Mouse (Mus musculus) MEL-GATA-1-ER (cell line): ENCODE data around the gene Mknk2.
A peak's percentile ranks its signal among the peaks of the same experiment; 100 is the strongest.
"Not testable (repeated sequence)": the region's sequence is repeated elsewhere in the genome, so short reads cannot be mapped to it uniquely, and the experiment has no call there.

Experiments
- DNase-seq: peaks from one replicate; pipeline ENCODE4 v3.0.0-alpha.2; 2012; ENCODE audit warnings: low read depth; ENCODE audit errors: extremely low read depth

The Mknk2 gene

DNA sequence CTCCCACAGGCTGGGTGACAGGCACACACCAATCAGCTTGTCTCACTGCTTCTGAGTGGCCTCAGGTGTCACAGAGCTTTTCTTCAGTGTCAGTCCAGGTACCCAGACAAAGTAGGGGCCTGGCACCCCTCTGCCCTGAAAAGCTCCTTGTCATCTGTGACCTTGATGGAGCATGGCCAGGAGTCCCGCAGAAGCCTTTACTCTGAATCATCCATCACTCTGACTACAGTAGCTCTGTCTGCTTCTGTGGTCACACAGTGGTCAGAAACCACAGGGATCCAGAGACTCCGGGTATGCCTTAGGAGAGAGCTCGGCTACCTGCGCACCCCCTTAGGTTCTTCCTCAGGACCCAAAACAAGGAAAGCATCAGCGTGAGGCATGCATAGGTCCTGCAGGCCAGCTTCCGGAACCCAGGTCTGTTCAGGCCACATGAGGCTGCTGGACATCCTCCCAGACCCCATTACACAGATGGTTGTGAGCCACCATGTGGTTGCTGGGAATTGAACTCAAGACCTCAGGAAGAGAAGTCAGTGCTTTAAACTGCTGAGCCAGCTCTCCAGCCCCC, 24.7 kb downstream of the Mknk2 start:
- DNase-seq: no peak

GRCm38 (mm10) chr10:80650392-80650791, 27.5 kb downstream of the Mknk2 start:
- DNase-seq: no peak

DNA sequence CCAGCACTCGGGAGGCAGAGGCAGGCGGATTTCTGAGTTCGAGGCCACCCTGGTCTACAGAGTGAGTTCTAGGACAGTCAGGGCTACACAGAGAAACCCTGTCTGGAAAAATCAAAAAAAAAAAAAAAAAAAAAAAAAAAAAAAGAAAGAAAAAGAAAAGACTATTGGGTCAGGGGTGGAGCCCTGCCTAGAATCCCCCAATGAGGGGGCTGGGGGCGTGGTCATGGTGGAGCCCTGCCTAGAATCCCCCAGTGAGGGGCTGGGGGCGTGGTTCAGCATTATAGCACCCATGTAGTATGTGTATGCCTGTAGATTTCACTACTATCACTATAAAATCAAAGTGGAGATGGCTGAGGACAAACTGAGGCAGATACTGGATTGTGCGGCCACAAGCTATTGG, 28.0 kb downstream of the Mknk2 start:
- DNase-seq: not testable (repeated sequence)

DNA sequence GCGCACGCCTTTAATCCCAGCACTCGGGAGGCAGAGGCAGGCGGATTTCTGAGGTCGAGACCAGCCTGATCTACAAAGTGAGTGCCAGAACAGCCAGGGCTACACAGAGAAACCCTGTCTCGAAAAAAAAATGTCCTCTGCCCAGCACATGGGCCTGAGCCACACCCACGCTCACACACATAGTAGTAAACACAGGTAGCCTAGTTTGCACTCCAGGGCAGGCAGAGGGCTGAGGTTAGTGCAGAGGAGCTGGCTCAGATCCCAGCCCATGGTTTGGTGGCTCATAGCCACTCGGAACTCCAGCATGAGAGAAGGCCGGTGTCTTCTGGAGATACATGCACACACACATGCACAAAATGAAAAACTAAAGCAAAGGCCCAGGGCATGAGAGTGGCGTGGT, 31.0 kb downstream of the Mknk2 start:
- no peak for DNase-seq

DNA sequence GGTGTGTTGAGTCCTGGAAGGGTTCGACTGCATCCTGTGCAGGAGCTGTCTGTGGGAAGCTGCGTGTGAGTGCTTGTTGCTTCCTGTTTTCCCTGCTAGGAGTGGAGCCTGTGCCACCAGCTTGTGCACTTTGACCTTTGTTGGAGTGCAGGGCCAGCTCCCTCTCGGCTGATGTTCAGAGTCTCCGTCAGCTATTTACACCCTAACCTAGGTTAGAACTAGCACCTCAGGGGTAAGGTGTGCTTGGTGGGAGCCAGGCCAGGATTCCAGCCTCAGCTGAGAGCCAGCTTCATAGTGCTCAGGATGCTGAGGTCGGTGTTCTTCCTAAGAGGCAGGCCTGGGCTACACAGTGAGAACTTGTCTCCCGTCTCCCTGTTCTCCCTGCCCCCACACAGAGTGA, 42.6 kb downstream of the Mknk2 start:
- DNase-seq: no peak

DNA sequence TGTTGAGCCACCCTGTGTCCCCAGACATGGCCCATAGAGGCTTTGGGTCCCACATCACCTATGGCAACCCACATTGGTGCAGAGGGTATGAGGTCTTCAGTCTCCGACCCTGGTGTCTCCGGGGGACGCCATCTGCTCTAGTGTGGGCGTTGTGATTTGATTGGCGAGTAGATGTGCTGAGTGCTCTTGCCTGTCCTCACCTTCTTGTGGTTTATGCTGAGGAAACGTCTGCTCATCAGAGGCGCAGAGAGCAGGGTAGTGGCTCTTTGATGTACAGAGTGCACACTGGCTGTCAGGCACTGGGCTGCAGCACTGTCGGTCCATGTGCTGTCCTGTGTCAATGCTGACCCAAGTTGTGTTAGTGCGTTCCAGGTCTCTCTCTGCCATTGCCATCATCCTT, 49.0 kb downstream of the Mknk2 start:
- DNase-seq: no peak

- DNase-seq: no peak
Observed at GRCm38 (mm10) chr10:80627685-80628084, 50.2 kb downstream of the Mknk2 start.

GRCm38 (mm10) chr10:80625764-80626163, 52.1 kb downstream of the Mknk2 start:
- no peak for DNase-seq

GRCm38 (mm10) chr10:80623457-80624191, 54.3 kb downstream of the Mknk2 start:
- peak; percentile 41 for DNase-seq

DNA sequence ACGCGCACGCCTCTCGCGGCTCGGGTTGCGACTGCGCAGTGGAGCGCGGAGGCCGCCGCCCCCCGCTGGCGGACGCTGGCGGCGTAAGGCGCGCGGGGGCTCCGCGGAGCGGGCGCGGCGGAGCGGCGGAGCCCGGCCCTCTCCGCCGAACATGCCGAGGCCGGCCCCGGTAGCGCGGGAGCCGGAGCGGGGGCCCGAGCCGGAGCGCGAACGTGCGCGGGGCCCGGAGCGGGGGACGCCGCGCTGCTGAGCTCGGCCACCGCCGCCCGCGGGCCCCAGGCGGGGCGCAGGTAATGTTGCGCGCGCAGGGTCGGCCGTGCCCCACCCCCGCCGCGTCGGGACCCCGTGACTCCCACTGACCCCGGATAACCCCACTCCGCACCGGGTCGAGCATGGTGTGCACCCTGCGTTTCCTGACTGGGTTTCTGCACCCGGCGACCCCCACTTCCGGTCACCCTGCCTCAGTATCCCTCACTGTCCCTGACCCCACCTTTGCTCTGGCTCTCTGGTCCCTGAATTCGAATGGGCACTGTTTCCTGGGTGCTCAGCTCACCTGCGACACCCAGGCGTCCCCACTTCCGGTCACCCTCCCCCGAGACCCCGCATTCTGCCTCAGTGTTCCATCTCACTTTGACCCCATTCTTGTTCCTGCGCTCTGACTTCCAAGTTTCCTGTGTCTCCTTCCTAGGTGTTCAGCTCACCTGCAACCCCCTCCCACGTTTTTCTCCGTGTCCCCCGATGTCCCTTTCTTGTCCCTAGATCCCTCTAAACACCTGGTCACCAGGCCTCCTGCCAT, 55.1 kb downstream of the Mknk2 start, which contains the start of gene Csnk1g2:
Csnk1g2 (plus strand) TSS at position 178 of the 796 bp plus-strand sequence.
- DNase-seq: no peak

- DNase-seq: peak; percentile 100
Observed at GRCm38 (mm10) chr10:80621940-80622660, 55.8 kb downstream of the Mknk2 start.

DNA sequence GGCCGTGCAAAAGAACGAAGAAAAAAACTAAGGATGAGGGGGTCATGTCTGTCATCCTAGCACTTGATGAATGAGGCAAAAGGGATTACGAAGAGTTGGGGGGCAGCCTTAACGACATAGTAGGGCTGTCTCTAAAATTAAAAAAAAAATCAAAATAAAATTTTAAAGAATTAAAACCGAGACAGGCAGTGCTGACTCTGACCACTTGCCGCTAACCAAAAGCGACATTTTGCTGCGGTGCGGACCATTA, 56.3 kb downstream of the Mknk2 start:
- no peak for DNase-seq

DNA sequence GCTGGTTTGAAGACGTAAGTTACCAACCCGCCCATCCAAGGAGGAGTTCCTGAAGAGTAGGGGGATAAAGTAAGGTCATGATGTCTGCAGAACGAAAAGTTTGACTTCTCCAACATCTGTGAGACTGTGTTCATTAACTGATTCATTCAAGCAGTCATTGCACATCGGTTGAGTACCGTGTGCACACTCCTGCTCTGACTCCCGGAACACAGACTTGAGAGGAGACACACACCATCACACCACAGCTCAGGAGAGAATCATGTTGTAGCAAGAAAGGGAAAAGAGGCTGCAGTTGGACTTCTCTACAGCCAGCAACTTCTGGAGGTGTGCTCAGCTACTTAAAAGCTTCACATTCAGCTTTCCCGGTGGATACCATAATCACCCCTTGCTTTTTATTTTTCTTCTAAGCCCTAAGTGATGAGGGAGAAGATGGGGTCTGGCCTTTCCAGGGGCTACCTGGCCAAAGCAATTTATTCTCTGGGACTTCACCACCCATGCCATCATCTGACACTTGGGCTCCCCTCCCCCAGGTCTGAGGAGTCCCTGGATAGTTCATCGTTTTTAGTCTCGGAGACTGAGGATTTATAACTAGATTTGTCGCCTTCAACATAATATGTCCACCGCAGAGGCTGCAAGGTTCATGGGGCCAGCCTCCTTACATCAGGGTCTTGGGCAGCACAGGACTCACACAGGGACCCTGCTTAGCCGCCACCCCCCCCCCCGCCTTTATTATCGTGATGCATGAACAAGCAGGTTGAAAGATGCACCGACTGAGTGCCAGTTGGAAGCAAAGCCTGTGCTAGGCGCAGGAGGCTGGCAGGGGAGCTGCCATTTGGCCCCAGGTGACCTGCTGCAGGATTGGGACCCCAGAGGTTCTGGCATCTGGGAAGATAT, 56.9 kb downstream of the Mknk2 start:
- DNase-seq: no peak

- no peak for DNase-seq
Observed at GRCm38 (mm10) chr10:80620365-80620764, 57.5 kb downstream of the Mknk2 start.

DNA sequence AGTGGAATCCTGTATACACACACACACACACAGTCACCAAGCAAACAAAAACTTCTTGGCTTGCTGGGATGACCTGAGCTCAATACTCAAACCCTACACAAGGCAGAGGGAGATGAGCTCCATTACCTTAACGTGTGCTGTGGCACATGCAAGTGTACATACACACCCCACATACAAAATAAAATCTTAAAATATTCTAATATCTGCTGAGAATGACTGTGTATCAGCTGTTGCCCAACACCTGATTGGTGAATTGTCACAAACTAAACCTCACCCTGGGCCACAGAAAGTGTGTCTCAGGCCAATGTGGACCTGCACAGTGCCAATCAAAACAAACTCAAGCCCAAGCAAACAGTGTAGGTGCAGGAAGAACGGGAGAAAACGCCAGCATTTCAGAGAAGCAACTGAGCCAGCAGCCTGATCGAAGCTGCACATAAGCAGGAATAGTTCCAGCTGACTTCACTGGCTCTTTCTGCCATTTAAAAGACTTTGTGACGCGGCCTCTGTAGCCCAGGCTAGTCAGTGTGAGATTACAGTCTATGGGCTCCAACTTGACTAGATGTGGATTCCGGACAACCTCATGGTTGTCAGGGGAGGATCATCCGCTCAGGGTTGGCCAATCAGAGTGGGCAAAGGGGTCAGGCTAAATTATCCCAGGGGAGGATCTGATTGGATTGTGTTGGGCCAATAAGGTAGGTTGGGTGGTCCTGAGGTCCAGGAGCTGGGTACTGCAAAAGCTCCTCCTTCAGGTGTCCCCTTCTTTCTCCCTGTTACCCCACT, 58.3 kb downstream of the Mknk2 start:
- no peak for DNase-seq

GRCm38 (mm10) chr10:80618181-80618580, 59.7 kb downstream of the Mknk2 start:
- DNase-seq: no peak
